Mouse (Mus musculus) lung, postnatal 0 days (tissue): Measurements from ENCODE around the gene Tns3. TPM values are rescaled to one million over a fixed set of nuclear protein-coding genes. Genes with fewer than 3 reads are reported as not detected.

Experiments
- ATAC-seq: fragments of 200-750 bp; cut with Nextera tagmentation; 2 replicates; pipeline ENCODE4 v1.8.0; 2017; ENCODE audit warnings: moderate library complexity
- DNase-seq: peaks from one replicate; pipeline ENCODE4 v3.0.0-alpha.2; 2016; ENCODE audit warnings: low spot score
- H3K27ac ChIP-seq: fragments of 300-500 bp; sonication (generic); 2 replicates; pipeline ENCODE4 v1.5.1; 2014; ENCODE audit warnings: antibody characterized with exemption, mild to moderate bottlenecking, low read length, mixed read lengths
- H3K27me3 ChIP-seq: fragments of 300-500 bp; sonication (generic); replicated peaks from 2 replicates; pipeline ENCODE4 v1.6.1; 2014; ENCODE audit warnings: low read length, mixed read lengths; ENCODE audit not compliant: insufficient read depth
- H3K36me3 ChIP-seq: fragments of 300-500 bp; sonication (generic); 2 replicates; pipeline ENCODE4 v1.6.1; 2014; ENCODE audit warnings: low read length, mixed read lengths; ENCODE audit not compliant: insufficient read depth
- H3K4me1 ChIP-seq: fragments of 300-500 bp; sonication (generic); 2 replicates; pipeline ENCODE4 v1.6.1; 2014; ENCODE audit warnings: antibody characterized with exemption, low read depth, low read length, mixed read lengths; ENCODE audit not compliant: insufficient read depth
- H3K4me2 ChIP-seq: fragments of 300-500 bp; sonication (generic); replicated peaks from 2 replicates; pipeline ENCODE4 v1.6.1; 2014; ENCODE audit warnings: low read depth, mild to moderate bottlenecking, low read length, moderate library complexity, mixed read lengths
- H3K4me3 ChIP-seq: fragments of 300-500 bp; sonication (generic); 2 replicates; pipeline ENCODE4 v1.5.1; 2014; ENCODE audit warnings: low read depth, low read length
- H3K9ac ChIP-seq: fragments of 300-500 bp; sonication (generic); replicated peaks from 2 replicates; pipeline ENCODE4 v1.6.1; 2014; ENCODE audit warnings: low read depth, mild to moderate bottlenecking
- H3K9me3 ChIP-seq: fragments of 300-500 bp; sonication (generic); 2 replicates; pipeline ENCODE4 v1.6.1; 2016; ENCODE audit warnings: low read length, mixed read lengths
- CTCF ChIP-seq: IDR thresholded peaks from 2 replicates; pipeline ENCODE4 v1.5.1; 2016; ENCODE audit warnings: antibody characterized with exemption, mild to moderate bottlenecking
- EP300 ChIP-seq: IDR thresholded peaks from 2 replicates; pipeline ENCODE4 v1.6.1; 2016; ENCODE audit warnings: antibody characterized with exemption, mild to moderate bottlenecking, control low read depth
- WGBS: fragments of 180-500 bp; shearing (Covaris S2); extraction: QIAGEN DNeasy Blood & Tissue Kit; methylation state at CpG from one replicate; pipeline ENCODE4 v1.1.7; 2014; 5-methylcytosine and 5-hydroxymethylcytosine counted together
- polyA plus RNA-seq: library from polyadenylated mRNA; unstranded; fragments of >200 nt; fragmentation: Nextera tagmentation; extraction: Ambion mirVana; gene quantifications from 2 replicates; pipeline ENCODE4 v1.2.1, GENCODE M21; 2015

The Tns3 gene
- polyA plus RNA-seq, 1 experiment from 2014 or later: 34.9 TPM

- Histone ChIP-seq H3K9me3 (no peaks in the 10 kb centered on the region), H3K4me3 (no peak overlapping the region), H3K4me2 (peak overlapping the region; percentile 78; the same call in 1 of the 2 replicates), H3K4me1 (peaks cover 36% of the 10 kb centered on the region), H3K27ac (peak overlapping the region; percentile 90), H3K36me3 (no peaks in the 10 kb centered on the region), H3K9ac (no peak overlapping the region; the same call in 1 of the 2 replicates), H3K27me3 (no peaks in the 10 kb centered on the region)
- DNase-seq: no peak
- TF ChIP-seq EP300: no peak
- no peak for TF ChIP-seq CTCF
- ATAC-seq: no peak
- 20% methylated on average over 9 of the region's 9 CpGs for WGBS
Measured at GRCm38 (mm10) chr11:8469537-8469936, 194.8 kb downstream of the Tns3 start.

DNA sequence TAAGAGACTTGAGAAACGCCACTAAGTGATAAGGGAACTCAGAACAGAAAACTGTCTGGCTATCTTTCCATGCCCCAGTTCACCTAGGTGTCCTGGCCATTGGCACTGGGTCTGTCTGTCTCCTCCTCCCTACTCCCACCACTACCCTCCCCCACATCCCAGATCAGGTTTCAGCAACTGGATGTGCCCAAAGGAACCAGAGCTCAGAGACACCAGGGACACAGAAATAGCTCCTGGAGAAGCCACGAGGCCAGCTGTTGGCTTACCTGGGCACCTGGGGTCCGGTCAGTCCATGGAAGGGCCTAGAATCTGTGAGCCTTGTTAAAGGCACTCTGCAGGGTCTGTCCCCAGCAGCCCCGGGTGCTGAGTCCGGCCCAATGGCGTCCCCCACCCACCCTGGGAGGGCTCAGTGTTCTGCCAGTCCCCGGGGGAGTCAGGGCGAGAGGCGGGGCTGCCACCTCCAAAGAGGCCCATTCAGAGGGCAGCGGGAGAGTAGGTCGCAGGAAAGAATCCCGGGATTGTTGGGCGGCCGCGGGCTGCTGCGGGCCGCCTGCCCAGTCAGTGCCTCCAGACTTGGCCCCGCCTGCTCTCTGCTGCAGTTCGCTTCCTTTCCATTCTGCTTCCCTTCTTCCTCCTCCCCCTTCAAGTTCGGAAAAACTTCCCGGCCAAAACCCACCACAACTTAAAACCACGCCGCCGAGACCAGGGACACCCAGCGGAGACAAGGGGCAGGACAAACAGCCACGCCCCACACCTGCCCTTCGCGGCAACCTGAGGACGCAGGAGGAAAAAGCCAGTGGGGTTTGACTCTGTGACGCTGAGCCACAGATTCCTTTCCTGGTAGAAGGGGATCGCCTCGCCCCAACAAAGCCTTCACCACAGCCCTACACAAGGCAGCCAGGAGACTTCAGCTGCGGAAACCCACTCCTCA, 195.9 kb downstream of the Tns3 start:
- WGBS: 1% methylated on average over 25 of the region's 33 CpGs
- Histone ChIP-seq H3K4me3 (peak overlapping the region; percentile 45), H3K4me1 (peaks cover 46% of the 10 kb centered on the region), H3K36me3 (no peaks in the 10 kb centered on the region), H3K27ac (peak overlapping the region; percentile 90), H3K4me2 (peak overlapping the region; percentile 78), H3K9ac (peak overlapping the region; percentile 55), H3K27me3 (no peaks in the 10 kb centered on the region), H3K9me3 (no peaks in the 10 kb centered on the region)
- DNase-seq (peak; percentile 92), ATAC-seq (peak; percentile 83)
- TF ChIP-seq CTCF (peak; percentile 42), EP300 (no peak)

- WGBS: 13% methylated on average over 13 of the region's 13 CpGs
- TF ChIP-seq CTCF (no peak), EP300 (no peak)
- Histone ChIP-seq H3K4me1 (peaks cover 47% of the 10 kb centered on the region), H3K9me3 (no peaks in the 10 kb centered on the region), H3K4me3 (peak overlapping the region; percentile 45), H3K36me3 (no peaks in the 10 kb centered on the region; the same call in 1 of the 2 replicates), H3K4me2 (peak overlapping the region; percentile 78), H3K27me3 (no peaks in the 10 kb centered on the region), H3K27ac (peak overlapping the region; percentile 90), H3K9ac (peak overlapping the region; percentile 55)
- ATAC-seq (no peak), DNase-seq (no peak)
Measured at GRCm38 (mm10) chr11:8467403-8468160, 196.8 kb downstream of the Tns3 start.

DNA sequence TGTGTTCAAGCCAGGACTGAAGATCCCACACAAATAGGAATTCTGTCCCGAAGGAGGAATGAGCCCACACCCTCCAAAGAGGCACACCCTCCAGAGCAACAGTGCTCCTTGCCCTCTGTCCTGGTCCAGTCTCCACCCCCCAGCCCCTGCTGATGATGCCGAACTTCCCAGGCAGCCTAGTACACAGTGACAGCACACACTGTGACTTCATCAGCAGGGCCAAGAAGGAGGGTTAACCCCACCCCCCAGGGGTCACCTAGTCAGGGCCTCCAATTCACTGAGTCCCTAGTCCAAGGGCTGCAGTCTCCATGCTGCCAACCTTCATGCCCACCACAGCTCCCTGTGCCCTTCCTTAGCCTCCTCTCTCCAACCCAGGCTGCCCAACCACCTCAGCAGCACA, 200.5 kb downstream of the Tns3 start:
- no peak overlapping the region for H3K27ac ChIP-seq
- H3K9ac ChIP-seq: no peak overlapping the region
- peaks cover 4% of the 10 kb centered on the region; the same call in 1 of the 2 replicates for H3K36me3 ChIP-seq
- ATAC-seq (peak; percentile 20), DNase-seq (peak; percentile 51)
- H3K4me1 ChIP-seq: peaks cover 39% of the 10 kb centered on the region
- H3K4me2 ChIP-seq: no peak overlapping the region
- H3K27me3 ChIP-seq: no peaks in the 10 kb centered on the region
- H3K9me3 ChIP-seq: no peaks in the 10 kb centered on the region
- WGBS: 44% methylated on average over 2 of the region's 2 CpGs
- H3K4me3 ChIP-seq: no peak overlapping the region
- no peak for TF ChIP-seq EP300
- no peak for TF ChIP-seq CTCF

GRCm38 (mm10) chr11:8462827-8463405, 201.4 kb downstream of the Tns3 start:
- H3K4me1 ChIP-seq: peaks cover 42% of the 10 kb centered on the region
- TF ChIP-seq CTCF: no peak
- no peak for TF ChIP-seq EP300
- ATAC-seq (no peak), DNase-seq (no peak)
- no peaks in the 10 kb centered on the region for H3K9me3 ChIP-seq
- no peak overlapping the region for H3K27ac ChIP-seq
- H3K4me2 ChIP-seq: no peak overlapping the region
- no peak overlapping the region for H3K4me3 ChIP-seq
- H3K9ac ChIP-seq: no peak overlapping the region
- peaks cover 4% of the 10 kb centered on the region; the same call in 1 of the 2 replicates for H3K36me3 ChIP-seq
- WGBS: 69% methylated on average over 3 of the region's 3 CpGs
- no peaks in the 10 kb centered on the region for H3K27me3 ChIP-seq

DNA sequence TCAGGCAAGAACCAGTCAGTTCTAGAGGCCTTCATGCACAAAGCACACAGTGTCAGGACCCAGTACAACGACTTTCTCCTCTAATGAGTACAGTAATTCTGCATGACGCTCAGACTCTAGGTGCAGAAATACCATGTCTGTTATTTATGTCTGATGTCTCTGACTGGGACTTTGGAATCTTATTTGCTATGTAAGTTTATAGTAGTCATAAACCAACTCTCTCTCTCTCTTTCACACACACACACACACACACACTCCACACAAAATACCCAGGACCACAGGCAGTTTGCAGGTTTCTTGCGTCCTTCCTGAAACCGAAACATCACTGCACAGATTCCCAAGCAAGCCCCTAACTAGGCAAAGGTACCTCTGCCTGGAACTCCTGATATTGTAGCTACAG, 203.5 kb downstream of the Tns3 start:
- TF ChIP-seq EP300: no peak
- no peak for TF ChIP-seq CTCF
- Histone ChIP-seq H3K27me3 (no peaks in the 10 kb centered on the region), H3K4me3 (no peak overlapping the region), H3K9ac (no peak overlapping the region), H3K9me3 (no peaks in the 10 kb centered on the region), H3K27ac (no peak overlapping the region), H3K36me3 (peaks cover 4% of the 10 kb centered on the region; the same call in 1 of the 2 replicates), H3K4me2 (no peak overlapping the region), H3K4me1 (peaks cover 34% of the 10 kb centered on the region)
- ATAC-seq: no peak
- WGBS: 81% methylated on average over 4 of the region's 4 CpGs
- no peak for DNase-seq
